Mouse (Mus musculus) myocyte (in vitro differentiated cells): Measurements from ENCODE around the gene B4galt7. TPM values are rescaled to one million over a fixed set of nuclear protein-coding genes. Genes with fewer than 3 reads are reported as not detected.
A peak's percentile ranks its signal among the peaks of the same experiment; 100 is the strongest.
"Not testable (repeated sequence)": the region's sequence is repeated elsewhere in the genome, so short reads cannot be mapped to it uniquely, and the experiment has no call there.

Experiments used
- H3K27me3 ChIP-seq: one replicate; pipeline ENCODE4 v1.6.1; 2011; ENCODE audit not compliant: control insufficient read depth, insufficient read depth, insufficient read length
- H3K36me3 ChIP-seq: one replicate; pipeline ENCODE4 v1.6.1; 2011; ENCODE audit not compliant: control insufficient read depth, insufficient read depth
- H3K4me2 ChIP-seq: one replicate; pipeline ENCODE4 v1.6.1; 2011; ENCODE audit warnings: low read depth, control low read depth
- H3K4me3 ChIP-seq: one replicate; pipeline ENCODE4 v1.5.1; 2011; ENCODE audit warnings: mild to moderate bottlenecking, control low read depth, moderate library complexity
- H3K79me2 ChIP-seq: one replicate; pipeline ENCODE4 v1.6.1; 2011; ENCODE audit not compliant: control insufficient read depth, insufficient read depth
- H3ac ChIP-seq: one replicate; pipeline ENCODE4 v1.6.1; 2011; ENCODE audit not compliant: control insufficient read depth, insufficient read length
- CEBPB ChIP-seq: IDR thresholded peaks from 2 replicates; pipeline ENCODE4 v1.6.1; 2011; ENCODE audit warnings: mild to moderate bottlenecking, moderate library complexity; ENCODE audit not compliant: poor library complexity, insufficient read depth, severe bottlenecking
- E2F4 ChIP-seq: IDR thresholded peaks from one replicate; pipeline ENCODE4 v1.6.1; 2011; ENCODE audit warnings: mild to moderate bottlenecking, control low read depth, moderate library complexity; ENCODE audit not compliant: insufficient read depth
- MAX ChIP-seq: IDR thresholded peaks from one replicate; pipeline ENCODE4 v1.6.1; 2011; ENCODE audit warnings: low read depth, mild to moderate bottlenecking, control low read depth
- MYOD1 ChIP-seq, 3 experiments: IDR thresholded peaks; one replicate each; pipeline ENCODE4 v1.6.1; 2011; ENCODE audit warnings: control low read depth in 2 of 3, low read depth in 2 of 3, mild to moderate bottlenecking in 2 of 3, moderate library complexity in 1 of 3; ENCODE audit not compliant: insufficient read length in 2 of 3, control insufficient read depth in 1 of 3
- MYOG ChIP-seq, 3 experiments: IDR thresholded peaks; one replicate each; pipeline ENCODE4 v1.6.1; 2011; ENCODE audit warnings: control low read depth in 2 of 3, low read depth in 2 of 3, mild to moderate bottlenecking in 2 of 3; ENCODE audit not compliant: insufficient read length in 2 of 3, control insufficient read depth in 1 of 3, insufficient read depth in 1 of 3
- POLR2A ChIP-seq: IDR thresholded peaks from one replicate; pipeline ENCODE4 v1.6.1; 2011; ENCODE audit warnings: low read depth, mild to moderate bottlenecking, control low read depth, moderate library complexity; ENCODE audit not compliant: insufficient read length
- POLR2AphosphoS2 ChIP-seq: IDR thresholded peaks from one replicate; pipeline ENCODE4 v1.6.1; 2011; ENCODE audit warnings: low read depth, control low read depth; ENCODE audit not compliant: insufficient read length
- REST ChIP-seq: IDR thresholded peaks from one replicate; pipeline ENCODE4 v1.6.1; 2011; ENCODE audit warnings: mild to moderate bottlenecking, control low read depth, moderate library complexity; ENCODE audit not compliant: insufficient read depth, insufficient read length
- SRF ChIP-seq: IDR thresholded peaks from one replicate; pipeline ENCODE4 v1.6.1; 2011; ENCODE audit warnings: low read depth; ENCODE audit not compliant: control insufficient read depth, insufficient read length
- TCF12 ChIP-seq: IDR thresholded peaks from one replicate; pipeline ENCODE4 v1.6.1; 2011; ENCODE audit warnings: mild to moderate bottlenecking, control low read depth; ENCODE audit not compliant: poor library complexity, insufficient read depth, severe bottlenecking
- TCF3 ChIP-seq: IDR thresholded peaks from one replicate; pipeline ENCODE4 v1.6.1; 2011; ENCODE audit warnings: low read depth, control low read depth; ENCODE audit not compliant: insufficient read length
- USF1 ChIP-seq: IDR thresholded peaks from one replicate; pipeline ENCODE4 v1.6.1; 2011; ENCODE audit warnings: low read depth, mild to moderate bottlenecking, control low read depth, moderate library complexity
- polyA plus RNA-seq: library from polyadenylated mRNA; unstranded; fragments of >200 nt; fragmentation: generic; extraction: Trizol; gene quantifications from one replicate; pipeline ENCODE4 v1.2.1, GENCODE M21; 2012; ENCODE audit warnings: missing spikeins

Gene B4galt7
- polyA plus RNA-seq, 1 experiment, result 23.1 TPM

DNA sequence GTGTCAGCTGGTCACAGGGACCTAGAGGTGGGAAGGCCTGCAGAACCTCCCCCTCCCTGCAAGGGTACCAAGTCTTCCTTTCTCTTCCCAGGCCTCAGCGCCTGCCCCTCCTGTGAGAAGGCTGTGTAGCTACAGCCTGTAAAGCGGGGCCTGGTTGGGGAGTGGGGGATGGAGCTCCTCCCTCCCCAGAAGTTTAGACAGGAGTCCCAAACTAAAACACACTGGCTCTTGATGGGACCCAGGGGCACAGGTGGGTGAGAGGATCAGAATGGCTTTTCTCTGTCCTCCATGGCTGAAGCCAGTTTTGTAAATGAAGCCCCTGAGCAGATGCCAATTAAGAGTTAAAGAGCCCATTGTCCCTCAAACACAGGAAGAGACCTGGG lies 7.9 kb downstream of the B4galt7 start:
- TF ChIP-seq POLR2AphosphoS2 (no peak), POLR2A (no peak), CEBPB (no peak), TCF12 (no peak), USF1 (no peak), SRF (no peak), MYOD1 (IDR thresholded peaks at IDR 0.05; ENCODE audit: control insufficient read depth in 1 of 3, insufficient read length in 2 of 3, low read depth in 2 of 3) (no peak), REST (no peak), MYOG (IDR thresholded peaks at IDR 0.05; ENCODE audit: control insufficient read depth in 1 of 3, insufficient read depth in 1 of 3, insufficient read length in 2 of 3, low read depth in 2 of 3) (no peak), E2F4 (no peak), MAX (no peak), TCF3 (no peak)

DNA sequence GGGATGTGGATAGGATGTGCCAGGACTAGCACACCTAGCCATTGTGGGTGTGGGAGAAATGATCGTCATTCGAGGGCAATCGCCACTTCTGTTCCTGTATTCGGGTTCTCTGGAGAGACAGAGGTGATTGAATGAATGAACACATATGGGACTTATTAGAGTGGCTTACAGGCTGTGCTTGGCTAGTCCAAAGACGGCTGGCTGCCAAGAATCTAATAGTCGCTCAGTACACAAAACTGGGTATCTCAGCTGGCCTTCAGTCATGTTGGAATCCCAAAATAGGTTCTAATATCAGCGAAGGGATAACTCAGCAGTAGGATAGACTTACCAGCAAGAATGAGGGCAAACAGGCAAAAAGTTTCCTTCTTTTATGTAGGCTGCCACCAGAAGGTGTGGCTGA lies 12.3 kb downstream of the B4galt7 start:
- Histone ChIP-seq H3K36me3 (peaks cover 4% of the 10 kb centered on the region), H3K27me3 (no peaks in the 10 kb centered on the region), H3K4me2 (no peak overlapping the region), H3ac (no peak overlapping the region), H3K4me3 (no peak overlapping the region), H3K79me2 (no peaks in the 10 kb centered on the region)
- TF ChIP-seq MAX (no peak), MYOG (IDR thresholded peaks at IDR 0.05; ENCODE audit: control insufficient read depth in 1 of 3, insufficient read depth in 1 of 3, insufficient read length in 2 of 3, low read depth in 2 of 3) (no peak), MYOD1 (IDR thresholded peaks at IDR 0.05; ENCODE audit: control insufficient read depth in 1 of 3, insufficient read length in 2 of 3, low read depth in 2 of 3) (no peak), E2F4 (no peak), POLR2AphosphoS2 (no peak), TCF3 (no peak), POLR2A (no peak), CEBPB (no peak), REST (no peak), USF1 (no peak), TCF12 (no peak), SRF (no peak)

More for the DNA sequence above, 7.9 kb downstream of the B4galt7 start:
- Histone ChIP-seq H3ac (no peak overlapping the region), H3K4me3 (no peak overlapping the region), H3K79me2 (peaks cover 7% of the 10 kb centered on the region), H3K27me3 (no peaks in the 10 kb centered on the region), H3K36me3 (peaks cover 4% of the 10 kb centered on the region), H3K4me2 (no peak overlapping the region)

DNA sequence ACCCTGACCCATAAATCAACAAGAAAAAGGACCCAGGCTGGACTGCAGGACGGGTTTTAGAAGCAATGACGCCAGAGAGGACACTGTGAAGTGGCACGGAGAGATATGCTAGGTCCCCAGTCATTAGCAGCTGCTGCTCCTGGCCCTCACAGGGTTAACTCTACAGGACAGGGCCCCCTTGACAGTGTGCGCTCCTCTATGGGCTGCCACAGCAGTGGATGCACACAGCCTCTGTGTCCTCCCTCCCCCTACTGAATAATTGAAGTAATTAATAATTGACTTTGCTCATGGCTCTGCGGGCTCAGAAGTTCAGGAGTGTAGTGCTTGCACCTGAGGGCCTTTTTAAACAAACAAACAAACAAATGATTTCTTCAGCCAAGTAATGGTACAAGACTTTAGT lies 13.8 kb downstream of the B4galt7 start:
- H3ac ChIP-seq, result no peak overlapping the region
- no peaks in the 10 kb centered on the region for H3K27me3 ChIP-seq
- TF ChIP-seq REST, result no peak
- no peaks in the 10 kb centered on the region for H3K79me2 ChIP-seq
- H3K4me3 ChIP-seq, result no peak overlapping the region
- peaks cover 4% of the 10 kb centered on the region for H3K36me3 ChIP-seq
- H3K4me2 ChIP-seq, result no peak overlapping the region

DNA sequence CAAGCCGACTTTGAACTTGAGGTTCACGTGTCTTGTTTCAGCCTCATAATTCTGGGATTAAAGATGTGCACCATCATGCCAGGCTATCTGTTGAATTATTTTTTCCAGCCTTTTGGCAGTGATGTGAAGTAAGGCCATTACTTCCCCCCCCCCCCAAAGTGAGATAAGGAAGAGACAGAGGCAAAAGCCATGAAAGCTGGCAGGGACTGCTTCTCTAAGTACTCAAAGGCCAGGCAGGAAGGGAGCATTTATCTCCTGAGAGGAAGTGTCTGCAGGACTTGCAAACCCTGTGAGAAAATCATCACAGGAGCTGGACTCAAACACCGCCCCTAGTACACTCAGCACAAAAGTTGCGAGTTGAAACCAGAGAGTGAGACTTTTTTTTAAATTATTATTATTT lies 19.6 kb downstream of the B4galt7 start:
- Histone ChIP-seq H3K4me2 (no peak overlapping the region), H3K4me3 (no peak overlapping the region), H3K36me3 (no peaks in the 10 kb centered on the region), H3K27me3 (no peaks in the 10 kb centered on the region), H3K79me2 (peaks cover 14% of the 10 kb centered on the region), H3ac (no peak overlapping the region)
- TF ChIP-seq POLR2A, result no peak
- no peak for TF ChIP-seq SRF
- no peak for TF ChIP-seq MYOG (IDR thresholded peaks at IDR 0.05; ENCODE audit: control insufficient read depth in 1 of 3, insufficient read depth in 1 of 3, insufficient read length in 2 of 3, low read depth in 2 of 3)
- TF ChIP-seq USF1, result no peak
- TF ChIP-seq TCF12, result no peak
- no peak for TF ChIP-seq POLR2AphosphoS2

DNA sequence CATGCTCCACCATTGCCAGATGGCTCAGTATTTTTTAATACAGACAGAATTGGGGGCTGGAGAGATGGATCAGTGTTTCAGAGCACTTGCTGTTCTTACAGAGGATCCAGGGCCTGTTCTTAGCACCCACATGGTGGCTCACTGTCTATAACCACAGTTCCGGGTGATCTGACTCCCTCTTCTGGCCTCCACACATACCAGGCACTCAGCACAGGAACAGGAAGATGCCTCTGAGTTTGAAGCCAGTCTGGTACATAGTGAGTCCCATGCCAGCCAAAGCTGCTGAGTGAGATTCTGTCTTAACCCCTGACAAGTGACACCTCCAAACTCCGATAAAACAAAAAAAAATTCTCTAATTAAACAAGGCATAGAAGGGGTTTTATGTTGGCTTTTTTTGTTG lies 20.6 kb downstream of the B4galt7 start:
- Histone ChIP-seq H3K4me3 (no peak overlapping the region), H3K27me3 (no peaks in the 10 kb centered on the region), H3K4me2 (no peak overlapping the region), H3K79me2 (peaks cover 21% of the 10 kb centered on the region), H3ac (no peak overlapping the region), H3K36me3 (no peaks in the 10 kb centered on the region)
- TF ChIP-seq POLR2A, result no peak
- TF ChIP-seq USF1, result no peak
- no peak for TF ChIP-seq E2F4
- no peak for TF ChIP-seq MYOD1 (IDR thresholded peaks at IDR 0.05; ENCODE audit: control insufficient read depth in 1 of 3, insufficient read length in 2 of 3, low read depth in 2 of 3)
- no peak for TF ChIP-seq CEBPB
- no peak for TF ChIP-seq TCF3
- TF ChIP-seq MYOG (IDR thresholded peaks at IDR 0.05; ENCODE audit: control insufficient read depth in 1 of 3, insufficient read depth in 1 of 3, insufficient read length in 2 of 3, low read depth in 2 of 3), result no peak
- no peak for TF ChIP-seq MAX
- no peak for TF ChIP-seq SRF
- no peak for TF ChIP-seq REST
- TF ChIP-seq POLR2AphosphoS2, result no peak
- no peak for TF ChIP-seq TCF12

DNA sequence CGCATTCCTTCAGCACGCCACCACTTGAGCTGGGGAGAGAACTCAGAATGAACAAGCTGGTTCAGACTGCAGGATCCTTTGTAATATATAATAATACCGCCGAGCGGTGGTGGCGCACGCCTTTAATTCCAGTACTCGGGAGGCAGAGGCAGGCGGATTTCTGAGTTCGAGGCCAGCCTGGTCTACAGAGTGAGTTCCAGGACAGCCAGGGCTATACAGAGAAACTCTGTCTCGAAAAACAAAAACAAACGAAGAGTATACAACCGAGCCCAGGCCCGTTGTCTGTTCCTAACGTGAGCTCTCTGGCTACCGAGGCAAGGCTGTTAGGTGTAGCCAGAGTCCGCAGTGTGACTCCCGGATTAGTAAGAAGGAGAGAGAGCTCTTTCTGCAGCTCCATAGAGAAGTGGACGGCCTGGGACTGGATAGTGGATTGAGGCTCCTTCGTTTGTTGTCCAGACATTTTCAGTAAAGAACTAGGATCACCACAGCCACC lies 22.5 kb downstream of the B4galt7 start:
- Histone ChIP-seq H3ac (peak overlapping the region; percentile 84), H3K4me3 (peak overlapping the region; percentile 85), H3K79me2 (peaks cover 36% of the 10 kb centered on the region), H3K4me2 (peak overlapping the region; percentile 77)
- H3K36me3 ChIP-seq, H3K27me3 ChIP-seq: not testable (repeated sequence)
